Mouse (Mus musculus) ovary, postnatal 10 days (tissue): Measurements from ENCODE around the gene Kcnj4.
A peak's percentile ranks its signal among the peaks of the same experiment; 100 is the strongest.

ENCODE experiments used
- DNase-seq: peaks from one replicate; pipeline ENCODE4 v3.0.0; 2022; ENCODE audit warnings: low spot score

The Kcnj4 gene

DNA sequence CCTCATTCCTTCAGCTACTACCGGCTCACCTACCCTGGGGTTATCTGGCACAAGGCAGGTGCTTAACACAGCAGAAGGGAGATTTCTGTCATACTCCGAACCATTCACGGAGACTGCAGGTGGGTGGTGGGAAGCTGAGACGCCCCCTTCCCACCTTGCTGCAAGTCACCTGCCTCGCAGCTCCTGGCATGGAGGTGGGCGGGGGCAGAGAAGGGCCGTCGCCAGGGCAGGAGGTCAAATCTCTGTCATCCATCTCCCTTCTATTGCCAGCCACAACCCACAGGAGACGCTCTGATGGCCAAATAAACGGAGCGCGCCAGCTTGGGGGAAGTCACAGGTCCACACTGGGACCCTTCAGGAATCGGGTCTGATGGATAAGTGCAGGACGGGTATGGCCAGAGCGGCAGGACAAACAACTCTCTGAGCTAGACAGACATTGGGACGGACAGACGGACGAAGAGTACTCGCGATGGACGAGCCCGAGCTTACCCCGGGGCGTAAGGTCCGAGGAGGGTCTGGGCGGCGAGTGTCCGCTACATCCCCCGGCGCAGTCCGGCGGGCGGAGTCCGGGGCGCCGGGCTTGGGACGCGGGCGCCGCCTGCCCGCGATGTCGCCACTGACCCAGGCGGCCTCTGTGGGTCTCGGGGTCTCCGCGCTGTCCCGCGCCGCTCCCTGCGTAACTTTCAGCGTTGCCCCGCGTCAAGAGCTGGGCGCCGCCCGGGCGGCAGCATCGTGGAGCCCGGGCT, at the start of gene Kcnj4:
Gene Kcnj4, minus strand, starts transcription at position 535 of the 746 bp plus-strand sequence.
- DNase-seq: no peak

DNA sequence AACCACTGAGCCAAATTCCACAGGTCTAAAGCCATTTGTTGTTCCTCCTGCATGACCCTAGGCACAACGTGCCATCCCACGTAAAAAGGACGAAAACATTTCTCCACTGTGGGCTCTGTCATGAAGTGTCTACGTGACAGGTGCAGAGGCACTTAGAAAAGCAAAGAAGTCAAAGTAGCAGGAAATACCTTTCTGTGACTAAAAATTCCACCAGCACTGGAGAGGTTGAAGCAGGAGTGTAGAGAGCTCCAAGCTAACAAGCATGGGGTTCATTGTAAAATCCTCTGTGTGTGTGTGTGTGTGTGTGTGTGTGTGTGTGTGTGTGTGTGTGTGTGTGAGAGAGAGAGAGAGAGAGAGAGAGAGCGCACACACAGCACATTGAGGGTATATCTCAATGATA, 47.5 kb upstream of the Kcnj4 start:
- no peak for DNase-seq

- DNase-seq: no peak
These were observed 43.2 kb upstream of the Kcnj4 start for GRCm38 (mm10) chr15:79548226-79548625.

DNA sequence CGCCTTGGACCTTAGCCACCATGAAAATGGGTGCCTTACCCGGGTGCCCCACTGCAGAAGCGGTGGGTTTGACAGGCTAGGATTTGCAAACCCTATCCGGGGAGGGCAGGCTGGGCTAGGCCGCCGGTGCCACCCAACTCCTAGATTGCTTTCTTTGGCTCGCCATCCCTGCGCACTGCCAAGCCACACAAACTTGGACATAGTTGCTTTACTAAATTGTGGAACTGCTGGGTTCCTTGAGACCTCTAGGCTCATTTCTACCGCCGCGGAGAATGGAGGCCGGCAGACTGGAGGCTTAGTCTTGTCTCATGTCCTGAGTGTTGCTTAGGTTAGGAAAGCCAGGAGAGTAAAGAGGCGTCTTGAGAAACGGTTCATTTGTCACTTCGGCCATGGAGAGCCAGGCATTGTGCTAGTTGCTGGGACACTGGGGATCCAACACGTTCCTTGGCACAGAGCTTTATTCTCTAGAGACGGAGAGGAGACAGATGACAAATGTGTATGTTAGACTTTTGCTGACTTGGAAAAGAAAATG, 42.3 kb upstream of the Kcnj4 start:
- DNase-seq: no peak

GRCm38 (mm10) chr15:79546410-79547288, 41.6 kb upstream of the Kcnj4 start, which contains the start of gene Ddx17:
TSS of gene Ddx17 (minus strand) at chr15:79546741.
- DNase-seq: peak; percentile 99

GRCm38 (mm10) chr15:79545921-79546399, 40.9 kb upstream of the Kcnj4 start:
- DNase-seq: no peak

DNA sequence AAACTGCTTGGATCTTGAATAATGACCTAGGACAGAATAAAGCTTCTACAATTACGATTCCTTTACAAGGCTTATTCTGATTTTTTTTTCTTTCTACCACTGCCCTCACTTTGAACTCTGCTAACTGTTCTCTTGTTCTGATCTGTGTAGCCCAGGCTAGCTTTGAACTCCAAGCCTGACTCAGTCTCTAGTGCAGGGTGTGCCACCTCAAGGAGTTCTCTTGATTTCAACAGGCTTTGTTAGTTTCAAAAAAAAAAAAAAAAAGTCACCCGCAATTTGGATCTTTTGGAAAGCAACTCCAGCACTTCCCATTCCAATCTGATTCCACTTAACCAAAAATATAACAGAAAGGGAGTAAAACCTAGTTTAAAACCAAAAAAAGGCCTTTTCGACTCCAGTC, 40.5 kb upstream of the Kcnj4 start:
- no peak for DNase-seq

DNA sequence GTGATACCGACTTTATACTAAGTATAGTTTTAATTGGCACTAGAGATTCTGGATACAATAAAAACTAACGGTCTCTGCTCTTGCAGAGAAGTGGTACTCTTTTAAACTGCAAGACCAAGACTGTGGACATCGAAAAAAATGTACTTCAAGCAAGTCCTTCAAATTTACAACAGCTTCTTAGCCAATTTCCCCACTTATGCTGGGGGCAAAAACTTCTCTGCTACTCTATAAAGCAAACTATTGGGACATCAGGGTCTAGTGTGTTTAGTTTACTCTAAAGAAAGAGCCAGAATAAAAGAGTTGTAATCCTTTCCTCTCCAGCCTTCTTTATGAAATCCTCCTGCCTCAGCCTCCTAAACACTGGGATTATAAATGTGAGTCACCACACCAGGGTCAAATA, 38.9 kb upstream of the Kcnj4 start:
- DNase-seq: no peak

DNA sequence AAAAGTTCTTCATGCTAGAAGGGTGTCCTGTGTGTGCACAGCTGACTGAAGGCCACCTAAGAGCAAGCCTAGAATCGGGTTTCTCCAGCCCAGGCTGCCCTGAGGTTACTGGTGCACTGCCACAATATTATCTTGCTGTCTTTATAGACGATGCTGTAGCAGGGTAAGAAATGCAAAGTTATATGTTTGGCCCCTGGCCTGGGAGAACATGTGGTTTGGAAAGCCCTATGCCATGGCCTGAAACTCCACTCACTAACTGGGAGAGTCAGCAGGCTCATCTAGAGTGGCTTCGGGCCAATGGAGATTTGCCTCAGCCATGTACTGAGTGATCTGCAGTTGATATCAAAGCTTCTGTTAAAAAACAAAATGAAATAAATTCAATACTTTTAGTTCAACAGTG, 28.8 kb upstream of the Kcnj4 start:
- DNase-seq: no peak

DNA sequence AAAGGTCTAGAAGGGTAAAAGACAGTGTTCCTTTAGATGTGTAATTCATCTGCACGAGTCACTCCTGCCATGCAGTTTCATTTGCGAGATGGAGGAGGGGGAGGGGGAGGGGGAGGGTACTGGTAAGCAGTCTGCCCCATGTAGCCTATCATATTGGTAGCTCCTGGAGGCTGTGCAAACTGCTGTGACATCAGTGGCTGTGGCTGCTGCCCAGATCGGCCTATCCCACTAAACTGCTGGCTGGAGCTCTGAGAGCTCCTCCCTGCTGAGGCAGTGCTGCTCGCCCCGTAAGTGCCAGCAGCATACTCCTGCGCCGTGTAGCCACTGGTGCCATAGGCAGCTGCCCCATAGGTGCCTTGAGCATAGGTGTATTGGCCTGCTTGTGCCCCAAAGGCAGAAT, 24.9 kb upstream of the Kcnj4 start:
- DNase-seq: no peak

- DNase-seq: no peak
These were observed 23.1 kb upstream of the Kcnj4 start for GRCm38 (mm10) chr15:79527991-79528639.

- DNase-seq: no peak
These were observed 22.2 kb upstream of the Kcnj4 start for GRCm38 (mm10) chr15:79527192-79527591.

GRCm38 (mm10) chr15:79525979-79526768, 21.1 kb upstream of the Kcnj4 start:
- DNase-seq: no peak

- DNase-seq: no peak
These were observed 20.5 kb upstream of the Kcnj4 start for GRCm38 (mm10) chr15:79525564-79525963.

DNA sequence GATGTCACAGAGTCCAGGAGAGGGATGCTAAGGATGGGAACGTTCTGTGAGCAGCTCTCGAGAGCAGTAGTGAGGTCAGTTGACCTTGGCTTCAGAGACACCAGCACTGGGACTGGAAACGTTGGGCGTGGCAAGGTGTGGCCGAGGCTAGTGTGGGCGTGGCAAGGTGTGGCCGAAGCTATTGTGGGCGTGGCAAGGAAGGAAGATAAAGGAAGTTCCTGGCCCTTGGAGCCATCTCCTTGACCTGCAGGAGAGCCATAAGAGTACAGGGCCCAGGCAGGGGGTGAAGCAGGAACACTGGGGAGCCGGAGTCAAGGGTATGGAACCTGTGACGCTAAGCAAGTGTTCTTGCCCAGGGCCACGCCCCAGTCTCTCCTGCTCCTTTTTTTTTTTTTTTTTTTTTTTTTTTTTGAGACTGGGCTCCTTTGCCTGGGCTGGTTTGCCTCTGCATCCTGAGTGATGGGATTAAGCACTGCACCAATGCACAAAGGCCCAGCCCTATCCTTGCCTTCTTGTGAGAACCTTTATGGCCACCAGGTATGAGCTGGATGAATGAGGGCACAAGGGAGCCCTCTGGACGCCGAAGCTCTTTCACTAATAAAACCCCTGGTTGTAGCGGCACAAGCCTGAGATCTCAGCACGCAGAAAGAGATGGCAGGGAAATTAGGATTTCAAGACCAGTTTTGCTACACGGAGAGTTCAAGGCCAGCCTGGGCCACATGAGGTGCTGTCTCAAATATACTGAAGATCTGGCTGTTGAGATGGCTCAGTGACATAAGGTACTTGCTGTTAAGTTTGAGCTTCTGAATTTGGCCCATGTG, 14.6 kb upstream of the Kcnj4 start:
- DNase-seq: no peak

DNA sequence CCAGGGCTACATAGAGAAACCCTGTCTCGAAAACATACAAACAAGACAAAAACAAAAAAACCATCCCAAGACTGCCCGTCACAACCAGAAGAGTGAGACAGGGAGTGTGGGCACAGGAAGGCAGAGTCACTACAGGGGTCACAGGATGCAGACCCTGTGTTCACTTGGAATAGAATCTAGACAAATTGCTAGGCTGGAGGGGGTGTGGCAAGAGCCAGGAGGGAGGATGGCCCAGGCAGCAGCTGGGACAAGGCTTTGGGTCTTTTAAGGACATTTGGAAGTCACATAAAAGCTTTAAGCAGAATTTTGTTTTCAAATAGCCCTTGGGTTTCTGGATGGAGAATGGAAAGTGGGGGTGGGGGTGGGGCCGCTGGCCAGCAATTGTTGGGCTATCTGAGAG, 13.5 kb upstream of the Kcnj4 start:
- DNase-seq: no peak

DNA sequence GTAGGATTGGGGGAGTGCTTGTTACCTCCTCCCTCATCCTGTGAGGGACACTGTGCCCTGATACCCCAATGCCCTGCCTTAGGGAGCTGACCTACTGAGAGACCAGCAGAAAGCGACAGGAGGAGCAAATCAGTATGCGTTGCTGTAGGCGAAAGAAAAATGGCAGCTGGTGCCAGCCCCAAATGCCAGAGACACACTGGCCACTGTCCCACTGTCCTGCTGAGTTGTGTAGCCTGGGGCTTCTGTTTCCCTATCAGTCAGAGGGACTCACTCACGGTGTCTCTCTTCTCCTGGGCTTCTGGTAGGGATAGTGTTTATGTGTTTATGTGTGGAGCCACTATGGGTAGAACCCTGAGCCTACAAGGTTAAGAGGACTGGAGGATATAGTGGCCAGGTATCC, 12.7 kb upstream of the Kcnj4 start:
- DNase-seq: no peak

DNA sequence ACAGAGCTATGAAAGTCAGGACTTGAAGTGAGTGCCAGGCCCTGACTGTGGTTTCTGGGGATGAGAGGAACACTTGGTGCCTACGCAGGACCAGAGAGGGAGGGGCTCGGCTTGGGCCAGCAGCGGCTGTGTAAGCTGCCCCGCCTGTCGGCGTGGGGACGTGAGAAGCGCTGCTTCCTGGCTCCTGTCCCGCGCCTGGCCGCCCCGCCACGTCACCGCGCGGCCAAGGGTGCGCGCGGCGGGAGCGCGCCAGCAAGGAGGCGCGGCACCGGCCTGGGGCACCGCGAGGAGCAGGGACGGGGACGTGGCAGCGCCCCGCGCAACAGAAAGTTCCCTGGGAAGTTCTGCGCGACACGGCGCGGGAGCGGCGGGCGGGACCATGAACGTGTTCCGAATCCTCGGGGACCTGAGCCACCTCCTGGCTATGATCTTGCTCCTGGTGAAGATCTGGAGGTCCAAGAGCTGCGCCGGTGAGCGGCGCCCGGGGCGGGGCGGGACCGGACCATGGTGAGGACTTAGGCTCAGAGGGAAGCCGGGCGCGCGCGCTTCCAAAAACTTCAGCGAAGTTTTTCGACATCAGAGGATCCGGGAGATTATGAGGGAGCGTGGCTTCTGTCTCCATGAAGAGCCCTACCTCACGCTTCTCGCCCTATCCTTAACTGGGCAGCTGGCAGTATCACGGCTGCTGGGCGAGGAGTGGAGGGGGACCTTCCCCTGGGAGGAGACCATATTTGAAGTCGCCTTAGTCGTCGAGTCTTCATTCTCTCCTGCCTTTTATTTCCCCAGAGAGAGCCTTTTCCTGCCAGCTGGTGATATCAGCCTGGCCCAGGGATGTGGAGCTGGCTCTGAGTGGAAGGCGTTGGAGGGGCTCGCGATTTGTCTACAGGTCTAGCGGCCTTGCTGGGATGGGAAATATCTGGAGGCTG, 11.4 kb upstream of the Kcnj4 start, which contains the start of gene Kdelr3:
Gene Kdelr3, plus strand, starts transcription at position 241 of the 926 bp plus-strand sequence.
- peak; percentile 58 for DNase-seq

GRCm38 (mm10) chr15:79513940-79514339, 8.9 kb upstream of the Kcnj4 start:
- DNase-seq: no peak
